Mouse (Mus musculus) urinary bladder, postnatal 4 days (tissue): Measurements from ENCODE around the gene Naa35.

Experiments
- DNase-seq, 2 experiments: peaks; one replicate each; pipeline ENCODE4 v3.0.0; 2021 to 2022; ENCODE audit warnings: low spot score in 2 of 2

Gene Naa35

GRCm38 (mm10) chr13:59639368-59640177 is 54.5 kb downstream of the Naa35 start:
- DNase-seq, result no peak

DNA sequence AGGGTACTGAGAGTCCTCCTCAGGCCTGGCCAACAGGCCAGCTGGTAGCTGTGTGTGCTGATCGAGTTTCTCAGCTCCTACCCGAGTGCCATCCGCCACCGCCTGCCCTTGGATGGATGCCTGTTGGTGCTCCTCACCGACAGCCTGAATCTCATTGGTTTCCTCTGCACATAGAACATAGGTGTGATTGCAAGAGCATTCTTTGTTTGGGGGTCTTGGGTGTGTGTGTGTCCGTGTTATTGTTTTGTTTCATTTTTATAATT is 55.0 kb downstream of the Naa35 start:
- DNase-seq, result no peak

GRCm38 (mm10) chr13:59642818-59643217 is 57.8 kb downstream of the Naa35 start:
- DNase-seq, result no peak

- DNase-seq, result no peak
These were observed 60.4 kb downstream of the Naa35 start for GRCm38 (mm10) chr13:59645491-59645890.

DNA sequence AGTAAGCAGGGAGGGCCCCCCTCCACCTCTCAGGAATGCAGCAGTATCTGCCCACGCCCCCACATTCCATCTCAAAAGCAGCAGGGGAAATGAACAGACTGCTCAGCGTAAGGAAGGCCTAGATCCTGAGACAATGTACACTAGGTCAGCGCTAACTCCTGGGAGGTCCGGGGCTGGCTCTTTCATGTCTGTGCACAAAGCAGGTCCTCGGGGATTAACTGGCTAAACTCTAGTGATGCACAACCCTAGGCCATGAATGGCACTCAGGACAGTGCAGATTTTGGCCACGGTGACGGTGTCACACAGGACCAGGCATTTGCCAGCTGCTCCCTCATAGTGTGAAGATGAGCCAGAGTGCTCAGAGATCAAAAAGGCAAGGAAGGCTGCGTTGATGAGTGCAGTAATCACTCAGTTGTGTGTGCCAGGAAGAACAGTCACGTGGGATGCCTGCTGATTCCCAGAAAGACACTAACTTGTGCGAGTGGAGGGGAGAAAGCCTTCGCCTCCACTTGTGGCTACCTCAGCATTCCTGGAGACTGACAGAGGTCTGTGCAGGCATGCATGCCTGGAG is 61.7 kb downstream of the Naa35 start:
- no peak for DNase-seq

DNA sequence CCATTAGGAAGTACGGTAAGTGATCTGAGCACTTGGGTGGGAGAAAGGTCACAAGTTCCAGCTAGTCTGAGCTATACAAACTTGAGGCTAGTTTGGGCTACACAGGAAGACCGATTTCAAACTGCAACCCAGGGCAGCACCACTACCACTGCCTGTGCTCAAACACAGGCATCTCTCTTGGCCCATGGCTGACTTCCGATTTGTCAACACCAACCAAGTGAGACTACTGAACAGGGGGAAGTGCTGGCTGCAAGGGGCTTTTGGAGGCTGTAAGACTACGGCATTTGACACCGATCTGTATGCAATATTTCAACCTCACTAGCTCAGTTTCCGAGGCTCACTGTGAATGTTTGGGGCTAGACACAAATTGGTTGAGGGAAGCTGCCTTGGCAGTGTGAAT is 62.4 kb downstream of the Naa35 start:
- DNase-seq, result no peak

GRCm38 (mm10) chr13:59648598-59648997 is 63.5 kb downstream of the Naa35 start:
- no peak for DNase-seq

DNA sequence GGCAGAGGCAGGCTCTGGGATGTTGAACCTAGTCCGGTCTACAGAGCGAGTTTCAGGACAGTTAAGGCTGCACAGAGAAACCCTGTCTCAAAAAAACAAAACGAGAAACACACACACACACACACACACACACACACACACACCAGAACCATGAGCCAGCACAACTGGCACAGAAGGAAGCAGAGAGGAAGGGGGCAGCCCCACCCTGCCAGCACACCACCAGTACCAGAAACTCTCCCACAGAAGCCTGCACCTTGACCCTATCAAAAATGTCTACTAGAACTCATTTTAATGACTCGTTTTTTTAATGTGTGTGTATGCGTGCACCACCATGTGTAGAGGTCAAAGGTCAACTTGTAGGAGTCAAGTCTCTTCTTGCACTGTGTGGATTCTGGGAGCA is 64.7 kb downstream of the Naa35 start:
- DNase-seq, result no peak

DNA sequence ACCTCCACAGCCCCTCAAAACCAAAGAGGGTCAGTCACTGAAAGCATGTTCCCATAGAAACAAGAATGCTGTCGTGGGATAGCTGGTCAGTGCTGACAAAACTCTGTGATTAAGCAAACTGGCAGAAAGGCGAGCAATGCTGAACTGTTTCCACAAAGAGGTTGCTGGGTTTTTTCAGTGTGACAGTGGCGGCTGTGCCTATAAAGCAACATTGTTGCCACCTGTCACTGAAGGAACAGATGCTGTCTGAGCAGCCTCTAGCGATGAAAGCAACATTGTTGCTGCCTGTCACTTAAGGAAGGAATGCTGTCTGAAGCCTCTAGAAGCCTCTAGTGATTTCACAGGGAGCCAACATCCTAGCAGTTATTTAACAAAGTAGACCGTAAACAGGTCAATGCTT is 67.6 kb downstream of the Naa35 start:
- no peak for DNase-seq

DNA sequence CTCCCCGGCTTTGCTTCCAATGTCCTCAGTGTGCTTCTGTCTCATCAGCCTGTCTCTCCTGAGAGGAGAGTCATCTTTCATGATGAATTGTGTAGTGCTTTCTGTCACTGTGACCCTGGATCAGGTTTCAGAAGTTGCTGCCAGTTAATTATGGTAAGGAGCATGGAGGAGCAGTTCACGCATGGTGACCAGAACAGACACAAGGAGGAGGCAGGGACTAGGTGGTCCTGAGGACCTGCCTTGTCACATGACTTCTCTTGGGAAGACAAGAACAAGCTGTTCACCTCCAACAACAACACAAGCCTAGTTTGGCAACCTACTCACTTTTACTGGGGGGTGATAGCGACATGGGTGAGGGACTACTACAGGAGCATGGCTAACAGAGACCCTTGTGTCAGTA is 68.1 kb downstream of the Naa35 start:
- no peak for DNase-seq

- no peak for DNase-seq
These were observed 69.4 kb downstream of the Naa35 start for GRCm38 (mm10) chr13:59654465-59654864.

GRCm38 (mm10) chr13:59655718-59656315 is 70.8 kb downstream of the Naa35 start:
- no peak for DNase-seq

GRCm38 (mm10) chr13:59656316-59656832 is 71.3 kb downstream of the Naa35 start:
- DNase-seq, result no peak

- no peak for DNase-seq
These were observed 71.9 kb downstream of the Naa35 start for GRCm38 (mm10) chr13:59656975-59657388.

DNA sequence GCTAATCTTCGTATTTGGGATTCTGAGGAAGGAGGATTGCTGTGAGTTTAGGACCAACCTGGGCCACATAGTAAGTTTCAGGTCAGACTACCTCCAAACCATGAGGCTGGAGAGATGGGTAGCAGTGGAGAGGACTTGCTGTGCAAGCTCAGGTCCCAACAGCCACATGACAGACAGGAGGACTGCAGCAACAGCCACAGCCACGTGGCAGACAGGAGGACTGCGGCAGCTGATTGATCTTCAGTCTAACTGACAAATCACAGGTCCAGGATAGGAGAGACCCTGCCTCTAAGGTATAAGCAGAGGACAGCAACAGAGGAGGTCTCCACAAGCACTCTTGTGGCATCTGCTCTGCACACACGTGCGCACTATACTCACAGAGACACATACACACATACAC is 72.7 kb downstream of the Naa35 start:
- no peak for DNase-seq

DNA sequence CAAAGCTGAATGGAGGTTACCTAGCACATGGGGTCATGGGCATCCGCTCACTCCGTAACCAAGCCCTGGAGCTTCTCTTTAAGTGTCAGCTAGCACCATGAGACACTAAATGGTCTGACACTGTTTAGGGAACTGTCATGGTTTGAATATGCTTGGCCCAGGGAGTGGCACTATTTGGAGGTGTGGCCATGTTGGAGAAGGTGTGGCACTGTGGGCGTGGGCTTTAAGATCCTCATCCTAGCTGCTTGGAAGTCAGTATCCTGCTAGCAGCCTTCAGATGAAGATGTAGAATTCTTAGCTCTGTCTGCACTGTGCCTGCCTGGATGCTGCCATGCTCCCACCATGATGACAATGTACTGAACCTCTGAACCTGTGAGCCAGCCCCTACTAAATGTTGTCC is 75.3 kb downstream of the Naa35 start:
- DNase-seq, result no peak

DNA sequence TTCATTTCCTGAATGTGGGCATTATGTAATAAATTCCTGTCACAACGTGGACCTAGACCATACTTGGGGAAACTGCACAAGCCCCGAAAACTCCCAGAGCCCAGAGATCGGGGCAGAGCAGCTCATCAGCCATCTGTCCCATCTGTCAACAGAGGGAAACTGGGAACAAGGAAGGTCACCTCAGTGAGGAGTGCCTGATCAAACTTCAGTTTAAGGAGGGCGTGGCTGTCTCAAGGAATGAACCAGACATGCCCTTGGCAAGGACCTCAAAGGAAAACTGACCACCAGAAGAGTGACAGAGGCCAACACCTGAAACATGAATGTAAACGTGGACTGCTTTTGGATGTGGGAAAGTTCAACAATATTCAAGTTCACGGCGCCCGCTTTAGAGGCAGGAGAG is 76.3 kb downstream of the Naa35 start:
- no peak for DNase-seq

DNA sequence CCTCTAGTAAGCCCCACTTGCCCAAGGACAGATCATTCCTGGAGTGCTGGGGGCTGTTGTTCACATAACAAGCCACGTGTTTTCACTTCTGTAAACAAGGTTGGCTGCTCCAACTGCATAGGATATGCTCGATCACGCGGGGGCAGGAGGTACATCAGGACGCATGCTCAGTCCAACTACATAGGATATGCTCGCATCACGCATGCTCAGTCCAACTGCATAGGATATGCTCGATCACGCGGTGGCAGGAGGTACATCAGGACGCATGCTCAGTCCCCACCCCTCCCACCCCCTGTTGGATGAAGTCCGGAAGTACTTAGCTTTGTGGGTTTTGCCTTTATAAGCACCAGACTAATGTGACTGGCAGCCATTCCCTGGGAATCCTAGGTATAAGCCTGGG is 76.9 kb downstream of the Naa35 start:
- DNase-seq, result no peak

DNA sequence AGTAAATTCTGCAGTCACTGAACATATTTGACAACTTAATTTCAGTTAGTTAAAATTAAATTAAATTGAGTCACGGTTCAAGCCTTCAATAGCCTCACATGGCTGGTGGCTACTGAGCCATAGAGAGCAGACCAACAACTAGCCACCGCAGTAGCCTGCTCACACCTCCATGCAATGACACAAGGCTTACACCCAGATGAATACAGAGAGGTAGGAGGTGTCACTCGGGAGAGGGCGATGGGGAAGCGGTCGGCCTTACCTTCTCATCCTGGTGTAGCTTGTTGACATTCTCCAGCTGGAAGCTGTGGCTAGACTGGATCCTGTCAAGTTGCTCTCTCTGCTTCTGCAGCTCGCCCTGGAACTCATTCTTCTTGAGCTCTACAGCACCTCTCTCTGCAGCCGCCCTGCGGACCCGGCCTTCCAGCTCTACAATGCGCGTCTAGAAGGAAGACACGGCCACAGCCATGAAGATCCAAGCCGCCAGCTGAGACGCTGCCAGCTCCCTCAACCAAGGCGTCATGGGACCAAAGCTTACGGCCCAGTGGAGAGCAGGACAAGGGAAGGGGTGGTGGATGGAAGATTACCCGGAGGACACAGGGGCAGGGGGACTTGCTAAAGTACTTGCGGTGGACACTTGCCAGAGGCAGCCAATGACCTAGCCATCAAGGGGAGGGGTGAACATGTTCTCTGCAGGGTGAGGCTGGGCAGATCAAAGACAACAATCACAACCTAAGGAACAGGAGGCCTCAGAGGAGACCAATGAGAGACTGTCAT is 79.1 kb downstream of the Naa35 start:
- no peak for DNase-seq

DNA sequence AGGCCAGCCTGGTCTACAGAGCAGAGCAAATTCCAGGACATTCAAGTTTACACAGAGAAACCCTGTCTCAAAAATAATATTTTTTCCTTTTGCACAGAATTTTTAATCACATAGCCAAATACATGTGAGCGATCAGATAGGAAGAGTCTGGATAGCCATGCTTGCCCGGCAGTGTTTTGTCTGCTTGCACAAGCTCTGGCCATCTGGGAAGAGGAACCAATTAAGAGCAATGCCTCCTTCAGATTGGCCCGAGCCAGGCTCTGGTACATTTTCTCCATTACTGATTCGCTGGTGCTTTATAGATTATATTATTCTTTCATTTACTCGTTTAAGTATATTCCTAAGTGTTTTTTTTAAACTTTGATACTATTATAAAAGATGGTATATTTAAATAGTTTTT is 82.7 kb downstream of the Naa35 start:
- DNase-seq, result no peak

DNA sequence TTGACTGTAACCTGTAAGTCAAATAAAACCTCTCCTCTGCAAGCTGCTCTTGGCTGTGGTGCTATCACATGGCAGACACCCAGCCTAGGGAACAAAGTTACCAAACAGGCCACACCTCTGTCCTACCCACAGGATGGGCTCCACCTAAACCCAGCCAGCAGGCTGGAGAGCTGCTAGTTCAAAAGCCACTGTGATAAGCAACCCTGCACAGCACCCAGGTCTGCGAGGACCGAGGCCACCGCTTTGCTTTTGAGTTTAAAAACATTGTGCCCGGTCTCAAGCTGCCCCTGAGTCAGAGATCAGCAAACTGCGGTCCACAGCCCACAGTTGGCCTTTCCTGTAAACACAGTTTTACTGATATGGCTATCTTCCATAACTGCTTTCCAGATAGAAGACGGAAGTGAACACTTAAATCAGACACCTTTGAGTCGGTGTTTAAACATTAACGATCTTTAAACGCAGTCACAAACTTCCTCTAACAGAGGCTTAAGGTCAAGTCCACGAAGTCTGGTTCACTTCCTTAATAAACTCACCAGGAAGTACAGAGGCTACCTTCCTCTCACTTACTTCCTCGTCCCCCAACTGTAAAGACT is 83.5 kb downstream of the Naa35 start:
- no peak for DNase-seq

DNA sequence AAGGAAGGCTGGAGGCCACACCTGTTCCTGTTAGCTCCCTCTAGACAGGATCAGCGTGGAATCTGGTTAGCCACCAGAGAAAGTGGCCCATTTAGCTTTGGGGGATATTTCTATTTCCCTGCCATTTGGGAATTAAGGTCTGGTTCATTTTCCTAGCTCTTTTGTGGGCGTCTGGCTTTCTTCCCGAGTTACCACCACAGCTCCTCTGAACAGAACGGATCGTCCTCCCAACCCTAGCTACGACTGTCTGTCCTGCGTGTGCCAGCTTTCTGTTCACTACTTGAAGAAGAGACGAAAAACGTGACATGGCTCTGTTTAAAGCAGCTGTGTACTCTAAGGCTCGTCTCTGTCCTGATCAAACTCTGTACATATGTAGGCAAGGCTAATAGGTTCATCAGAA is 84.9 kb downstream of the Naa35 start:
- DNase-seq, result no peak
